Mouse (Mus musculus) cerebellum, adult 11 months (tissue): ENCODE data around the gene Klc1.

Experiments used
- DNase-seq: peaks from one replicate; pipeline ENCODE4 v3.0.0; 2022

Klc1 gene

GRCm38 (mm10) chr12:111743981-111744423 lies 14.6 kb upstream of the Klc1 start:
- DNase-seq = no peak

- no peak for DNase-seq
These were observed 13.4 kb upstream of the Klc1 start for GRCm38 (mm10) chr12:111745274-111745673.

GRCm38 (mm10) chr12:111746091-111746490 lies 12.6 kb upstream of the Klc1 start:
- no peak for DNase-seq

- DNase-seq = no peak
These were observed 11.2 kb upstream of the Klc1 start for GRCm38 (mm10) chr12:111747421-111747820.

- DNase-seq = no peak
These were observed 7.9 kb upstream of the Klc1 start for GRCm38 (mm10) chr12:111750739-111751138.

GRCm38 (mm10) chr12:111752491-111752890 lies 6.2 kb upstream of the Klc1 start:
- DNase-seq = no peak

GRCm38 (mm10) chr12:111753347-111753746 lies 5.3 kb upstream of the Klc1 start:
- DNase-seq = no peak

GRCm38 (mm10) chr12:111754710-111755109 lies 3.9 kb upstream of the Klc1 start:
- no peak for DNase-seq

- DNase-seq = no peak
These were observed 3.4 kb upstream of the Klc1 start for GRCm38 (mm10) chr12:111755231-111755630.

- DNase-seq = no peak
These were observed 2.5 kb upstream of the Klc1 start for GRCm38 (mm10) chr12:111756082-111756697.

- no peak for DNase-seq
These were observed 2.0 kb upstream of the Klc1 start for GRCm38 (mm10) chr12:111756698-111757082.

GRCm38 (mm10) chr12:111757561-111758325 lies 906 bp upstream of the Klc1 start:
- peak; percentile 38 for DNase-seq

- peak; percentile 68 for DNase-seq
These were observed 770 bp downstream of the Klc1 start for GRCm38 (mm10) chr12:111759176-111760061.

- no peak for DNase-seq
These were observed 1.8 kb downstream of the Klc1 start for GRCm38 (mm10) chr12:111760306-111760908.

- no peak for DNase-seq
These were observed 4.1 kb downstream of the Klc1 start for GRCm38 (mm10) chr12:111762620-111763280.

- DNase-seq = no peak
These were observed 7.9 kb downstream of the Klc1 start for GRCm38 (mm10) chr12:111766313-111767236.

GRCm38 (mm10) chr12:111768322-111768928 lies 9.8 kb downstream of the Klc1 start:
- DNase-seq = no peak

- peak; percentile 44 for DNase-seq
These were observed 10.7 kb downstream of the Klc1 start for GRCm38 (mm10) chr12:111769306-111769705.

- no peak for DNase-seq
These were observed 11.3 kb downstream of the Klc1 start for GRCm38 (mm10) chr12:111769816-111770577.

GRCm38 (mm10) chr12:111770651-111771050 lies 12.0 kb downstream of the Klc1 start:
- DNase-seq = no peak
